ENCODE assay signal across 16 mouse cellular contexts in the genomic region with DNA sequence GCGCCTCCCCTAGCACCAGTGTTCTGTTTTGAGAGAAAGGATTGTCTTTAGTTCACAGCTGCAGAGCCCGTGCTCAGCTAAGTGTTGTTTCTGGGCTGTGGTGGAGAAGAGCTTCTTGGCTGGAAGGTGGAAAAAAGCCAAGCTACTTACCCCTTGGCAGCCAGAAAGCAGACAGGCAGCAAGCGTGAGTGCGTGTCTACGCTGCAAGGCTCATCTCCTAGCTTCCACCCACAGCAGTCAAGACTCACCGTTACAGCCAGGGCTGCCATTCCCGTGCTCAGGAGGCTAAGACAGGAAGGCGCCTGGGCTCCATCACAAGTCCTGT.
DNase-seq lines count a peak whose midpoint lies in the region; ATAC-seq and TF ChIP-seq lines count a peak whose summit lies in the region.
"Had no signal": no experiment of that assay in that cellular context is flagged by ENCODE, and none has a peak within 500 bp of the region (broad histone marks: within the 10 kb centered on the region; RNA-seq: fewer than 3 reads in every experiment).

No protein-coding gene starts in this region.

- H3K27me3 ChIP-seq in forebrain, embryonic 10.5 days (ENCODE audit: poor library complexity, severe bottlenecking), result no peaks in the 10 kb centered on the region
- no peaks in the 10 kb centered on the region for H3K27me3 ChIP-seq in forebrain, embryonic 11.5 days (ENCODE audit: control insufficient read depth, insufficient read depth, low read length)
- H3K27me3 ChIP-seq in forebrain, embryonic 12.5 days, result no peaks in the 10 kb centered on the region
- H3K27me3 ChIP-seq in hindbrain, embryonic 14.5 days (ENCODE audit: control insufficient read depth, insufficient read depth, low read length), result no peaks in the 10 kb centered on the region
- no peaks in the 10 kb centered on the region for H3K27me3 ChIP-seq in midbrain, postnatal 0 days (ENCODE audit: insufficient read depth, low read length)
- H3K27me3 ChIP-seq: liver, embryonic 15.5 days had no signal

- H3K9ac ChIP-seq in forebrain, embryonic 11.5 days (ENCODE audit: low read length), result no peak overlapping the region
- no peak overlapping the region for H3K9ac ChIP-seq in forebrain, embryonic 12.5 days
- H3K9ac ChIP-seq in hindbrain, embryonic 14.5 days, result no peak overlapping the region
- no peak overlapping the region for H3K9ac ChIP-seq in midbrain, postnatal 0 days (replicated peaks; ENCODE audit: low read length, poor library complexity, severe bottlenecking)
- H3K9ac ChIP-seq: liver, embryonic 15.5 days had no signal

- 78% methylated on average over 8 of the region's 8 CpGs for WGBS in forebrain, embryonic 10.5 days
- 72% methylated on average over 8 of the region's 8 CpGs for WGBS in forebrain, embryonic 11.5 days
- 67% methylated on average over 8 of the region's 8 CpGs for WGBS in forebrain, embryonic 12.5 days
- WGBS in hindbrain, embryonic 14.5 days, result 42% methylated on average over 8 of the region's 8 CpGs
- 43% methylated on average over 8 of the region's 8 CpGs for WGBS in midbrain, postnatal 0 days

- no peak overlapping the region for H3K4me3 ChIP-seq in forebrain, embryonic 10.5 days
- no peak overlapping the region for H3K4me3 ChIP-seq in forebrain, embryonic 11.5 days (ENCODE audit: low read depth, low read length)
- H3K4me3 ChIP-seq in forebrain, embryonic 12.5 days (replicated peaks), result no peak overlapping the region
- no peak overlapping the region for H3K4me3 ChIP-seq in hindbrain, embryonic 14.5 days (replicated peaks; ENCODE audit: low read length)
- no peak overlapping the region for H3K4me3 ChIP-seq in midbrain, postnatal 0 days (ENCODE audit: low read depth, low read length)
- H3K4me3 ChIP-seq: gastrocnemius, adult 2 months; limb, embryonic 10.5 days; liver, embryonic 15.5 days had no signal

- H3K4me1 ChIP-seq in forebrain, embryonic 10.5 days, result peaks cover 31% of the 10 kb centered on the region
- H3K4me1 ChIP-seq in forebrain, embryonic 11.5 days (replicated peaks; ENCODE audit: control insufficient read depth, insufficient read depth, low read length), result peaks cover 8% of the 10 kb centered on the region
- H3K4me1 ChIP-seq in forebrain, embryonic 12.5 days, result peaks cover 22% of the 10 kb centered on the region
- H3K4me1 ChIP-seq in hindbrain, embryonic 14.5 days (replicated peaks; ENCODE audit: control insufficient read depth, insufficient read depth, low read length), result no peaks in the 10 kb centered on the region
- H3K4me1 ChIP-seq in midbrain, postnatal 0 days (ENCODE audit: insufficient read depth, low read length), result peaks cover 2% of the 10 kb centered on the region; the same call in 1 of the 2 replicates
- H3K4me1 ChIP-seq: limb, embryonic 10.5 days; liver, embryonic 15.5 days had no signal

- peak overlapping the region; percentile 77 for H3K27ac ChIP-seq in forebrain, embryonic 10.5 days
- H3K27ac ChIP-seq in forebrain, embryonic 11.5 days (ENCODE audit: low read depth, low read length), result no peak overlapping the region
- peak overlapping the region; percentile 50; the same call in 1 of the 2 replicates for H3K27ac ChIP-seq in forebrain, embryonic 12.5 days
- H3K27ac ChIP-seq in hindbrain, embryonic 14.5 days, result peak overlapping the region; percentile 68
- H3K27ac ChIP-seq in midbrain, postnatal 0 days (ENCODE audit: low read depth, low read length), result peak overlapping the region; percentile 8; the same call in 1 of the 2 replicates
- H3K27ac ChIP-seq: gastrocnemius, adult 2 months; limb, embryonic 10.5 days; liver, embryonic 15.5 days had no signal

- H3K9me3 ChIP-seq in forebrain, embryonic 10.5 days, result no peaks in the 10 kb centered on the region
- H3K9me3 ChIP-seq in forebrain, embryonic 11.5 days (ENCODE audit: control insufficient read depth, low read length), result no peaks in the 10 kb centered on the region
- H3K9me3 ChIP-seq in forebrain, embryonic 12.5 days, result no peaks in the 10 kb centered on the region
- no peaks in the 10 kb centered on the region for H3K9me3 ChIP-seq in hindbrain, embryonic 14.5 days (ENCODE audit: control insufficient read depth, low read length)
- no peaks in the 10 kb centered on the region for H3K9me3 ChIP-seq in midbrain, postnatal 0 days (ENCODE audit: low read length)
- H3K9me3 ChIP-seq: G1E; limb, embryonic 10.5 days; liver, embryonic 15.5 days had no signal

- no peak for TF ChIP-seq CTCF in midbrain, postnatal 0 days (IDR thresholded peaks at IDR 0.05)

- H3K36me3 ChIP-seq in forebrain, embryonic 10.5 days (replicated peaks), result no peaks in the 10 kb centered on the region
- H3K36me3 ChIP-seq in forebrain, embryonic 11.5 days (ENCODE audit: control insufficient read depth, insufficient read depth, low read length), result no peaks in the 10 kb centered on the region
- H3K36me3 ChIP-seq in forebrain, embryonic 12.5 days (replicated peaks), result no peaks in the 10 kb centered on the region
- peaks cover 33% of the 10 kb centered on the region for H3K36me3 ChIP-seq in hindbrain, embryonic 14.5 days (replicated peaks; ENCODE audit: control insufficient read depth, insufficient read depth)
- H3K36me3 ChIP-seq in midbrain, postnatal 0 days (ENCODE audit: insufficient read depth, low read length), result peaks cover 23% of the 10 kb centered on the region
- H3K36me3 ChIP-seq: G1E; limb, embryonic 10.5 days; liver, embryonic 15.5 days had no signal

- no peak overlapping the region for H3K4me2 ChIP-seq in forebrain, embryonic 11.5 days (ENCODE audit: low read depth, low read length, severe bottlenecking)
- no peak overlapping the region for H3K4me2 ChIP-seq in forebrain, embryonic 12.5 days
- H3K4me2 ChIP-seq in hindbrain, embryonic 14.5 days (replicated peaks), result no peak overlapping the region
- no peak overlapping the region for H3K4me2 ChIP-seq in midbrain, postnatal 0 days (ENCODE audit: low read depth, low read length, poor library complexity, severe bottlenecking)
- H3K4me2 ChIP-seq: liver, embryonic 15.5 days had no signal

- no peak for DNase-seq in forebrain, embryonic 10.5 days (ENCODE audit: extremely low spot score, low spot score)
- no peak for DNase-seq in forebrain, embryonic 11.5 days (ENCODE audit: low spot score)
- DNase-seq in hindbrain, embryonic 14.5 days (ENCODE audit: low spot score), result peak; percentile 33
- DNase-seq in midbrain, postnatal 0 days (ENCODE audit: low spot score), result peak; percentile 56
- DNase-seq in cerebellum, adult 11-12 months, result no peak
- no peak for DNase-seq in thymus, postnatal 10 days (ENCODE audit: low spot score in 2 of 2)
- DNase-seq: cerebellum, adult 2 months; gastrocnemius, adult 2 months; kidney, adult 9 months; right cerebral cortex, postnatal 4 days; thymus, postnatal 14 days had no signal

- no peak for ATAC-seq in forebrain, embryonic 11.5 days (replicated peaks; ENCODE audit: low FRiP score)
- no peak for ATAC-seq in forebrain, embryonic 12.5 days (ENCODE audit: low FRiP score)
- ATAC-seq in hindbrain, embryonic 14.5 days (ENCODE audit: low FRiP score), result peak; percentile 43; the same call in 1 of the 2 replicates
- no peak for ATAC-seq in midbrain, postnatal 0 days (ENCODE audit: low FRiP score)
- ATAC-seq in monocyte, adult 5-6 weeks (replicated peaks; ENCODE audit: insufficient number of reproducible peaks, low FRiP score, low TSS enrichment, poor library complexity, severe bottlenecking), result no peak

Comparison
In these comparisons a context has a peak if more than half of its experiments do, and no peak if none do; other contexts are left out.
1. DNase-seq: peak in hindbrain, embryonic 14.5 days (single experiment) and midbrain, postnatal 0 days (single experiment); none in forebrain, embryonic 10.5 days (single experiment), forebrain, embryonic 11.5 days (single experiment), cerebellum, adult 11-12 months (single experiment) and thymus, postnatal 10 days (0 of 2).